Mouse (Mus musculus) embryonic facial prominence, embryonic 13.5 days (tissue): ENCODE measurements around the gene Fgd3. TPM values are rescaled to one million over a fixed set of nuclear protein-coding genes. Genes with fewer than 3 reads are reported as not detected.
A peak's percentile ranks its signal among the peaks of the same experiment; 100 is the strongest.

Experiments
- ATAC-seq: fragments of 200-750 bp; cut with Nextera tagmentation; 2 replicates; pipeline ENCODE4 v1.8.0; 2017; ENCODE audit warnings: low read depth; ENCODE audit not compliant: insufficient number of reproducible peaks, insufficient read depth, low FRiP score, low TSS enrichment
- H3K27ac ChIP-seq: fragments of 300-500 bp; sonication (generic); 2 replicates; pipeline ENCODE4 v1.5.1; 2015; ENCODE audit warnings: moderate library complexity, mild to moderate bottlenecking, inconsistent platforms
- H3K27me3 ChIP-seq: fragments of 300-500 bp; sonication (generic); 2 replicates; pipeline ENCODE4 v1.6.1; 2015; ENCODE audit warnings: mild to moderate bottlenecking, inconsistent platforms
- H3K36me3 ChIP-seq: fragments of 300-500 bp; sonication (generic); 2 replicates; pipeline ENCODE4 v1.6.1; 2015; ENCODE audit warnings: mild to moderate bottlenecking, inconsistent platforms
- H3K4me1 ChIP-seq: fragments of 300-500 bp; sonication (generic); 2 replicates; pipeline ENCODE4 v1.6.1; 2015; ENCODE audit warnings: inconsistent platforms
- H3K4me2 ChIP-seq: fragments of 300-500 bp; sonication (generic); 2 replicates; pipeline ENCODE4 v1.6.1; 2015; ENCODE audit warnings: moderate library complexity, mild to moderate bottlenecking, inconsistent platforms
- H3K4me3 ChIP-seq: fragments of 300-500 bp; sonication (generic); 2 replicates; pipeline ENCODE4 v1.5.1; 2015; ENCODE audit warnings: mild to moderate bottlenecking, inconsistent platforms
- H3K9ac ChIP-seq: fragments of 300-500 bp; sonication (generic); 2 replicates; pipeline ENCODE4 v1.6.1; 2015; ENCODE audit warnings: mild to moderate bottlenecking, inconsistent platforms
- H3K9me3 ChIP-seq: fragments of 300-500 bp; sonication (generic); 2 replicates; pipeline ENCODE4 v1.6.1; 2016; ENCODE audit warnings: inconsistent platforms
- WGBS: fragments of 180-500 bp; shearing (Covaris S2); methylation state at CpG from one replicate; pipeline ENCODE4 v1.1.7; 2015; ENCODE audit warnings: mixed read lengths; 5-methylcytosine and 5-hydroxymethylcytosine counted together
- polyA plus RNA-seq: library from polyadenylated mRNA; unstranded; fragments of >200 nt; fragmentation: Nextera tagmentation; extraction: Ambion mirVana; gene quantifications from 2 replicates; pipeline ENCODE4 v1.2.1, GENCODE M21; 2015

Gene Fgd3
- polyA plus RNA-seq, 1 experiment from 2014 or later = 1.00 TPM

- Histone ChIP-seq H3K4me2 (peak overlapping the region; percentile 66), H3K4me1 (peaks cover 36% of the 10 kb centered on the region), H3K27me3 (no peaks in the 10 kb centered on the region), H3K4me3 (peak overlapping the region; percentile 37; the same call in 1 of the 2 replicates), H3K9me3 (no peaks in the 10 kb centered on the region), H3K36me3 (no peaks in the 10 kb centered on the region), H3K9ac (peak overlapping the region; percentile 67; the same call in 1 of the 2 replicates), H3K27ac (peak overlapping the region; percentile 19; the same call in 1 of the 2 replicates)
- WGBS = 83% methylated on average over 1 of the region's 1 CpGs
- ATAC-seq = no peak
Measured at GRCm38 (mm10) chr13:49320514-49320913, 403 bp upstream of the Fgd3 start.

GRCm38 (mm10) chr13:49317914-49318313, 2.2 kb downstream of the Fgd3 start:
- WGBS = 82% methylated on average over 7 of the region's 7 CpGs
- Histone ChIP-seq H3K27me3 (no peaks in the 10 kb centered on the region), H3K9me3 (no peaks in the 10 kb centered on the region)

GRCm38 (mm10) chr13:49317508-49317907, 2.6 kb downstream of the Fgd3 start:
- H3K9me3 ChIP-seq = no peaks in the 10 kb centered on the region
- no peak overlapping the region for H3K4me3 ChIP-seq
- no peak overlapping the region for H3K9ac ChIP-seq
- WGBS = 73% methylated on average over 6 of the region's 6 CpGs
- ATAC-seq = no peak
- no peak overlapping the region for H3K4me2 ChIP-seq
- no peaks in the 10 kb centered on the region for H3K36me3 ChIP-seq
- no peaks in the 10 kb centered on the region for H3K27me3 ChIP-seq
- no peak overlapping the region; the same call in 1 of the 2 replicates for H3K27ac ChIP-seq
- H3K4me1 ChIP-seq = peaks cover 36% of the 10 kb centered on the region

More at GRCm38 (mm10) chr13:49317914-49318313, 2.2 kb downstream of the Fgd3 start:
- H3K4me2 ChIP-seq = no peak overlapping the region
- H3K4me1 ChIP-seq = peaks cover 36% of the 10 kb centered on the region
- no peak overlapping the region for H3K27ac ChIP-seq
- no peak overlapping the region for H3K4me3 ChIP-seq
- no peaks in the 10 kb centered on the region for H3K36me3 ChIP-seq
- ATAC-seq = no peak
- no peak overlapping the region for H3K9ac ChIP-seq

- Histone ChIP-seq H3K4me1 (peaks cover 30% of the 10 kb centered on the region), H3K9ac (no peak overlapping the region), H3K27me3 (no peaks in the 10 kb centered on the region), H3K36me3 (no peaks in the 10 kb centered on the region), H3K9me3 (no peaks in the 10 kb centered on the region), H3K4me3 (no peak overlapping the region), H3K27ac (peak overlapping the region; percentile 23), H3K4me2 (no peak overlapping the region)
- ATAC-seq = no peak
- 46% methylated on average over 9 of the region's 9 CpGs for WGBS
Measured at GRCm38 (mm10) chr13:49316386-49317162, 3.5 kb downstream of the Fgd3 start.

GRCm38 (mm10) chr13:49311642-49312041, 8.5 kb downstream of the Fgd3 start:
- peaks cover 14% of the 10 kb centered on the region for H3K4me1 ChIP-seq
- no peak for ATAC-seq
- H3K36me3 ChIP-seq = no peaks in the 10 kb centered on the region
- H3K9ac ChIP-seq = no peak overlapping the region
- H3K4me2 ChIP-seq = no peak overlapping the region
- H3K27me3 ChIP-seq = no peaks in the 10 kb centered on the region
- H3K4me3 ChIP-seq = no peak overlapping the region
- no peaks in the 10 kb centered on the region for H3K9me3 ChIP-seq
- 75% methylated on average over 7 of the region's 7 CpGs for WGBS
- no peak overlapping the region for H3K27ac ChIP-seq

- WGBS = 83% methylated on average over 1 of the region's 1 CpGs
- no peak overlapping the region for H3K9ac ChIP-seq
- H3K4me3 ChIP-seq = no peak overlapping the region
- peaks cover 11% of the 10 kb centered on the region for H3K4me1 ChIP-seq
- no peak overlapping the region for H3K27ac ChIP-seq
- ATAC-seq = no peak
- no peaks in the 10 kb centered on the region for H3K9me3 ChIP-seq
- no peaks in the 10 kb centered on the region for H3K27me3 ChIP-seq
- no peaks in the 10 kb centered on the region for H3K36me3 ChIP-seq
- no peak overlapping the region for H3K4me2 ChIP-seq
Measured at GRCm38 (mm10) chr13:49309501-49309900, 10.6 kb downstream of the Fgd3 start.

GRCm38 (mm10) chr13:49308861-49309403, 11.2 kb downstream of the Fgd3 start:
- Histone ChIP-seq H3K27me3 (no peaks in the 10 kb centered on the region), H3K36me3 (no peaks in the 10 kb centered on the region), H3K4me2 (no peak overlapping the region), H3K9me3 (no peaks in the 10 kb centered on the region), H3K4me3 (no peak overlapping the region), H3K27ac (no peak overlapping the region), H3K4me1 (peaks cover 11% of the 10 kb centered on the region), H3K9ac (no peak overlapping the region)
- WGBS = 84% methylated on average over 16 of the region's 16 CpGs
- no peak for ATAC-seq

GRCm38 (mm10) chr13:49308206-49308605, 11.9 kb downstream of the Fgd3 start:
- H3K9me3 ChIP-seq = no peaks in the 10 kb centered on the region
- no peak overlapping the region for H3K9ac ChIP-seq

GRCm38 (mm10) chr13:49307311-49307969, 12.7 kb downstream of the Fgd3 start:
- peak; percentile 85 for ATAC-seq
- H3K36me3 ChIP-seq = no peaks in the 10 kb centered on the region
- 0 out of 2 replicates have a peak overlapping the region, but pooled peaks have one; percentile 44 for H3K9ac ChIP-seq
- H3K27ac ChIP-seq = peak overlapping the region; percentile 74
- H3K4me3 ChIP-seq = no peak overlapping the region
- no peaks in the 10 kb centered on the region for H3K27me3 ChIP-seq
- peaks cover 11% of the 10 kb centered on the region for H3K4me1 ChIP-seq
- no peaks in the 10 kb centered on the region for H3K9me3 ChIP-seq
- 25% methylated on average over 10 of the region's 10 CpGs for WGBS
- H3K4me2 ChIP-seq = peak overlapping the region; percentile 5; the same call in 1 of the 2 replicates

More at GRCm38 (mm10) chr13:49308206-49308605, 11.9 kb downstream of the Fgd3 start:
- Histone ChIP-seq H3K4me1 (peaks cover 11% of the 10 kb centered on the region), H3K27ac (peak overlapping the region; percentile 69), H3K27me3 (no peaks in the 10 kb centered on the region), H3K4me2 (no peak overlapping the region), H3K36me3 (no peaks in the 10 kb centered on the region), H3K4me3 (no peak overlapping the region)
- WGBS = 85% methylated on average over 4 of the region's 4 CpGs
- no peak for ATAC-seq

- no peaks in the 10 kb centered on the region for H3K9me3 ChIP-seq
- no peak overlapping the region for H3K4me3 ChIP-seq
- H3K9ac ChIP-seq = 0 out of 2 replicates have a peak overlapping the region, but pooled peaks have one; percentile 44
- H3K4me2 ChIP-seq = peak overlapping the region; percentile 5; the same call in 1 of the 2 replicates
- H3K27ac ChIP-seq = peak overlapping the region; percentile 74
- H3K4me1 ChIP-seq = peaks cover 11% of the 10 kb centered on the region
- no peaks in the 10 kb centered on the region for H3K36me3 ChIP-seq
- 55% methylated on average over 7 of the region's 7 CpGs for WGBS
- no peak for ATAC-seq
- H3K27me3 ChIP-seq = no peaks in the 10 kb centered on the region
Measured at GRCm38 (mm10) chr13:49306771-49307310, 13.3 kb downstream of the Fgd3 start.

GRCm38 (mm10) chr13:49300771-49301170, 19.3 kb downstream of the Fgd3 start:
- H3K9ac ChIP-seq = no peak overlapping the region
- H3K4me2 ChIP-seq = no peak overlapping the region
- no peak overlapping the region for H3K27ac ChIP-seq
- H3K9me3 ChIP-seq = no peaks in the 10 kb centered on the region
- H3K27me3 ChIP-seq = no peaks in the 10 kb centered on the region
- no peak for ATAC-seq
- no peak overlapping the region for H3K4me3 ChIP-seq
- 76% methylated on average over 1 of the region's 1 CpGs for WGBS
- H3K36me3 ChIP-seq = no peaks in the 10 kb centered on the region
- no peaks in the 10 kb centered on the region for H3K4me1 ChIP-seq
